Mouse (Mus musculus) bone marrow, adult 2 months (tissue): Measurements from ENCODE around the gene 2410004P03Rik.

ENCODE experiments used
- CTCF ChIP-seq: fragments of 200-500 bp; IDR thresholded peaks from 2 replicates; pipeline ENCODE4 v1.5.1; 2011; ENCODE audit warnings: low read length, control low read depth; ENCODE audit not compliant: control insufficient read depth, insufficient read depth
- POLR2A ChIP-seq: fragments of 200-500 bp; IDR thresholded peaks from 2 replicates; pipeline ENCODE4 v1.6.1; 2011; ENCODE audit warnings: low read depth, mild to moderate bottlenecking, control low read depth, low read length, borderline replicate concordance; ENCODE audit not compliant: control insufficient read depth

- TF ChIP-seq POLR2A, result no peak
- no peak for TF ChIP-seq CTCF
Observed at GRCm38 (mm10) chr12:16991376-16991775, 20.2 kb downstream of the 2410004P03Rik start.
